Mouse (Mus musculus): Measurements from ENCODE around the gene Adgrg6. TPM values are rescaled to one million over a fixed set of nuclear protein-coding genes. Genes with fewer than 3 reads are reported as not detected.
A peak's percentile ranks its signal among the peaks of the same experiment; 100 is the strongest.

The Adgrg6 gene
- total RNA-seq (2022): 1 to 10 TPM; 3.2 to 4.3 (median 3.8) TPM

DNA sequence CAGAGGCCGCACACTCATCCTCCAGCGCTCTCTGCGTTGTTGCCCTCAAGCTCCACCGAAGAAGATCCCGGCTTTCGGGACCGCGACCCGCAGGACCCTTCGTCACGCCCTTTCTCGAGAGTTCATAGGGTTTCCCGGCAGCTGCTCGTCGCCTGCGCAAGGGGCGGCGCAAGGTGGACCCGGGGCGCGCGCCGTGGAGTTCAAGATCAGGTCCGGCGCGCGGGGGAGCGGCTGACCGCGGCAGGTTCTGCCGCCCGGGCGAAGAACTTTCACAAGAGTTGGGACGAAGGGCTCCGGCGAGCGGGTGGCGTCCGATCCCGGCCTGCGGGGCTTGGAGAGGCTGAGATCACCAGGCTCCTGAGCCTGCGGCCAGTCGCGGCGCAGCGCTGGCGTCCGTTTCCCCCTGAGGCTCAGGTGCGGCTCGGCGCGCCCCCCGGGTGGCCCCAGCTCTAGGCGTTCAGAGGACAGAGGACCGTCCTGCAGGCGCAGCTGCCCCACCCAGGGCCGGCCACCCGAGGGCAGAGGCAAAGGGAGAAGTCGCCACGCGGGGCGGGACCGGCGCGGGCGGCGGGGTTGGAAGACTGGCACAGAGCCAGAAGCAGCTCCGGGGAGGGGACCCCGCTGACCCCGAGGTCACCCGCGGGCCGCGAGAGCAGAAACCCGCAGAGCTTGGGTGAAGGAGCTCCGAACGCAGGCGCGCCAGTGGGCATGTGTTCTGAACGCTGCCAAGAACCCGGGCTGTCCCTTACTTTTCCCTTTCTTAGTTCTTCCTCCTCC, at the start of gene Adgrg6:
Gene Adgrg6 (minus strand): TSS at position 719 of the 777 bp plus-strand sequence.
- peak in 1 of 2 experiments; percentile 5 for DNase-seq (ENCODE audit: low spot score in 2 of 2)

DNA sequence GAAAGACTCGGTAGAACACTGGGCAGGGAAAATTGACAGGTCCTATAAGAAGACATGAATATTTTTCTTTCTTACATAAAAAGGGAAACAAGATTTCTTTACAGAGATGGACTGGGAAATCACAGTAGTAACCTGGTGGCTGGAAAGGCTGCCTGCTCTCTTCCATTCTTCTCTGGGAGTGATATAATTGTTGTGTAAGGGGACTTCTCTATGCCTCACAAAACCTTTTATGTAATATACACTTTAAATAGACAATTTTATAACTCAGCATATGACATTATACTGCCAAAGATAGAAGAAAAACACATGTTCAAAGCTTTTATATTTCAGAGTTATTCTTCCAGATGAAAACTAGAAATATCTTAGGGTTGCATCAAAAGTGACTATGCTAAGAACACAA, 46.8 kb upstream of the Adgrg6 start:
- DNase-seq (ENCODE audit: low spot score in 2 of 2): no peak

DNA sequence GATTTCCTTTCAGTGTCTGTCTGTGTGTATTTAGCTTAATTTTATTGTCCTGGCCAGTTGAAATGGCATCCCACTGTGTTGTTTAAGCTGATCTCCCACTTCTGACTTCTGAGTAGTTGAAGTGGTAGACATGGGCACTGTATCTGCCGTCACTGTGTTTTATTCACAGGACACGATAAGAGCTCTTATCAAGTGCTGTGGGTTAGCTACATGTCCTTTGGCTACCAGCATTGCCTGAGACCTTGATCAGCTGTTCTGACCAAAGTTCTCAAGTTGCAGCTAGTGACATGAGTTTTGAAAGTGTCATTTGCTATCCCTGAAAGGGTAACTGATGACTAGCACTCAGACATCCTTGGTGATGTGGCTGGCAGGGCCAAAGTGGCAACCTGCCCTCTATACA, 45.4 kb upstream of the Adgrg6 start:
- no peak for DNase-seq (ENCODE audit: low spot score in 2 of 2)

DNA sequence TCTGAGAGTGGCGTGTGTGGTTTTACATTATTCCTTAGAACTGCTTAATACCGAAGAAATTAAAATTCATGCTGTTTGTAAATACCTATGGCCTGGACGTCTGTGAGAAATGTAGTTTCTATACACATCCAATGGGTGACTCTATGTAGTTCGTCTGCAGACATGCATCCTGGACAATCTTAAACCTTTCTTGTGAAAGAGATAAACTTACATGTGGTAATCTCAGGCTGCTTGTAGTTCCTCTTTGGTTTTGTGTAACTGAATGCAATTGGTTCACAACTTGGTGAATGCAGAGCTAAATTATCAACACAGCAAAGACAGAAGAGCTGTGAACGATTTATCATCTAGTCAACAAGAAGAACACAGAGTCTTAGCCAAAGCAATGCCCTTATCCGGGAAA, 44.2 kb upstream of the Adgrg6 start:
- no peak for DNase-seq (ENCODE audit: low spot score in 2 of 2)

DNA sequence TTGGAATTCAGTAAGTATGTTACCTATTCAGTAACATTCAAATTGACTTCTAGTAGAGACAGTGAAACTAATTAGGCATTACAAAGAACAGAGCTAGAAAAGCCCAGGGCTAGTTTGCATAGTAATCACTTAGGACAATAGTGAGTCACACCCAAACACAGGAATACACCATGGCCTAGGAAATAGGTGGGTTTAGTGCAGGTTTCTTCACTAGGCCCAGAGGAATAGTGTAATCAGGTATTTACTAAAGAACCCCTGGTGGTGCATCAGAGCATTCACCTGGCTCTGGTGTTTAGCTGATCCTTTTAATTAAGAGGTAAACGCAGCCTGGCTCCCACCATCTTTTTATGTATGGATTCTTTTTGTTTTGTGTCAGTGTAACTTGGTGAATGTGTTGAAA, 38.0 kb upstream of the Adgrg6 start:
- no peak for DNase-seq (ENCODE audit: low spot score in 2 of 2)

DNA sequence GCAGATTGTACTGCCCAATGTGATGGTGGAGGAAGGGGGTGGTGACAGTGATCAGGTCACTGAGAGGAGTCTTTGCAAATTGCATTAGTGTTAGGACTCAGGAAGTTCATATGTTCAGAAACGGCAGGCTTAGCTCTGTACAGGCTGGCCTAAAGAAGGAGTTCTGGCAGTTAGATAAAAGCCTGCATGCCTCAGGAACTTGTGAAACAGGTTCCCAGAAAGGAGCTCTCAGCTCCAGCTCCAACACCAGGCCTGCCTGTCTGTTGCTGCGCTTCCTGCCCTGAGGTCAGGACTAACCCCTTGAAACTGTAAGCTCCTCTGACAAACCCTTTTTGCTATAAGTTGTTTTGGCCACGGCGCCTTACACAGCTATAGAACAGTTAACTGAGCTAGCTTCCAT, 28.8 kb upstream of the Adgrg6 start:
- no peak for DNase-seq (ENCODE audit: low spot score in 2 of 2)

DNA sequence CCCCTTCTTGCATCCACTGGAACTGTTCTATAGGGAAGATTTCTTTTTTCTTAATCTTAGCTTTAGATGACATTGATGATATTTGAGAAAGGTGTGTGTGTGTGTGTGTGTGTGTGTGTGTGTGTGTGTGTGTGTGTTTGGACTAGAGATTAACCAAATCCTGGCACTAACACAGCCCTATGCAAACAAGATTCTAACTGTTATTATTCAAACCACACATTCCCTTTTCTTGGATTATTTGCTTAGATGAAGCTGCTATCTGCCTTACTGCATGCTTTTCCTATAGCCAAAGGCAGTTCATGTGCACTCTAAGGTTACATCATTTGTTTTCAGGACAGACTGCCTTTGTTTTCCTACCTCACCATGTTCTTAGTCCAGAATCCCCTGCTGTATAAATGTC, 25.7 kb upstream of the Adgrg6 start:
- no peak for DNase-seq (ENCODE audit: low spot score in 2 of 2)

DNA sequence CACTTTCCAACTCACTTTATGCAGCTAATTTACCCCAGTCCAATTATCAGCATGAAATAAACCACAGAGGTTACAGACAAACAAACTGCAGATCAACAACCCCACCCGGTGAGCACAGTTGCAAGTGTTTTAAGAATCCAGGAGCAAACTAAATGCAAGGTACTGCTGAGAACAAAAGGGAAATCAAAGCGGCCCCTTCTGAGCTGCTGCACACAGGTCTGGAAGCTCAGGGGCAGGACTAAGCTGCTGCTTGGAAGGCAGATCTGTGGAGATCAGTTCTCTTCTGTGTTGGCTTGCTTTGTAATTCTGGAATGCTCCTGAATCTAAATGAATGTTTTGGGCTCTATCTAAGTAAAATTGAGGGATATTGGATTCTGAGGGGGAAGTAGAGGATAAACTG, 25.2 kb upstream of the Adgrg6 start:
- no peak for DNase-seq (ENCODE audit: low spot score in 2 of 2)

DNA sequence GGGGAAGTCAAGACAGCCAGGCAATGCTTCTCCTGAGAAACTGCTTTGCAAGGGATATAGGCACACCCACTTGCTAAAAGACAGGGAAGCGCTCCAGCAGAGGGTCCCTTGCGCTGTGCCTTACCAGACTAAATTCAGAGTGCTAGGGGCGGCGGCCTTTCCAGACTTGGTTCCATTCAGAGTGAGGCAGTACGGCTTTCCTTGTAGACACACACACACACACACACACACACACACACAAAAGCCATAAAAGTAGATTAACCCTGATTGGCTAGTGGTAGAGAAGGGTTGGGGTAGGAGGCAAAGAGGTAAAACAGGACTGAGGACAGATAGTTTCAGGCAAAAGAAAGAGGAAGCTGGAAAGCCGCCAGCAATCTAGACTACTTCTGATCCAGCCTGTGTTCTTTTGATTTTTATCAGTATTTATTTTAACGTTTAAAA, 672 bp upstream of the Adgrg6 start:
- no peak for DNase-seq (ENCODE audit: low spot score in 2 of 2)

DNA sequence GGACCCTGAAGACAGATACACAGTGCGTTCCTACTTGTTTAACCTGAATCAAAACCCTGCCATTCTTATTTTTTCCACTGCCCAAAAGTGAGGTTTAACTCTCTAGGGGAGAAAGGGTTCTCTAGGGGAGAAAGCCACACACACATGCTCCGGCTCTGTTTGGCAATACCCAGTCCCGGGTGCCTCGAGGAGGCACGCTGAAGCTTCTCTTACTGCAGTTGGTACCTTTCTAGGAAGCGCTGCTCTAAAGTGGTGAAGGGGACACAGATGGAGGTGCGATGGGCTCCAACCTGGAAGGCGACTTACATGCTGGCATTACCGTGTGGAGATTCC, 885 bp downstream of the Adgrg6 start:
- no peak for DNase-seq (ENCODE audit: low spot score in 2 of 2)

DNA sequence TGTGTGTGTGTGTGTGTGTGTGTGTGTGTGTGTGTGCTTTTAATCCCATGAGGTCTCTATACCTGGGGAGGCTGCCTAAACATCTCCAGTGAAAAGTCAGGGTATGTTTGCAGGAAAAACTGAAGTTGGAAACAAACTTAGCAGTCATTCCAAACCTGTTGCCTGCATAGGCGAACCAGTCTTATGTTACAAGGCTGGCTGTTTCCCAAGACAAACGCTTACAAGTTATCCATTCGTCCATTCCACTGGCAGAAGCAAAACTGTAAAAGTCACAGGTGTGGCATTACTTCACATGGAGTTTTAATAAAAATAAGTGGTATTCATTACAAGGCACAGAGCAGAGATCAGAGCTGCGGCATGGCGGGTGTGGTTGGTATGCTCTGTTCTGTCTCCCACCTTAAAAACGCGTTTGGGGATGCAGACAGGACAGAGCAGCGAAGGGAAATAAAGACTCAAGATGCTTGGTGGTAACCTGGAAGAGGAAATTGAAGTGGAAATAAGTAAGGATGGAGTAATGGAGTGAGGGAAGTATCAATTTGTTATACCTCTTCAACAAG, 1.9 kb downstream of the Adgrg6 start:
- DNase-seq (ENCODE audit: low spot score in 2 of 2): no peak

DNA sequence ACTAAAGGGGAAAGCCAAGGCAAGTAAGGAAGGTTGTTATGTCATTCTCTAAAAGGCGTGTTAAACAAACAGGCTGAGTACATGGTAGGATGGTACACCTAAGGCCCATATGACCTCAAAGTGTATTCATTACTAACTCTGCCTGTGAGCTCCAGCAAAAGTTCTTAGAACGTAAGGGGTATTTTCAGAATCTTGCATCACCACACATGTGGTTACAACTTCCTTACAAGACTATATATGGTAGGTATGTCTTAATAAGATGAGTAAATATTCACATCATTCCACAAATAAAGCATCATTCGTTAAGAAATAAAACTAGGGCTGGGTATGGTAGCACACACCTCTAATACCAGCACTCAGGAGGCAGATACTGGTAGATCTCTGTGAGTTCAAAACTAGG, 8.4 kb downstream of the Adgrg6 start:
- DNase-seq (ENCODE audit: low spot score in 2 of 2): no peak

DNA sequence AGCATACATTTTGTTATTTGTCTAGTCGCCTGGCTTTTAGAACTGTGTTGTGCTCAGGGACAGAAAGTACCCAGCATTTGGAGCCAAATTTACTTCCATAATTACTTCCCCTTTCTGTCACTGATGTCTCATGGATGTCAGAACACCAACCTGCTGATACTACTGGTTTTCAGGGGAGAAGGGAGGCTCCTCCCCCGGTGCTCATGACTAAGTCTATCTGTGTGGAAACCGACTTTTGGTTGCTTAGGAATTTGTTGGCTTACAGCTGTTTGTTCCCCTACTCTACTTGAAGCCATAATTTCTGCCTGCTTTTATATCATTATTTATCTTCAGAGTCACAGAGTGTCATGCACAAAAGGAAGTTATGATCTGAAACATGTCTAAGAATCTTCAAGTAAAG, 14.4 kb downstream of the Adgrg6 start:
- no peak for DNase-seq (ENCODE audit: low spot score in 2 of 2)

DNA sequence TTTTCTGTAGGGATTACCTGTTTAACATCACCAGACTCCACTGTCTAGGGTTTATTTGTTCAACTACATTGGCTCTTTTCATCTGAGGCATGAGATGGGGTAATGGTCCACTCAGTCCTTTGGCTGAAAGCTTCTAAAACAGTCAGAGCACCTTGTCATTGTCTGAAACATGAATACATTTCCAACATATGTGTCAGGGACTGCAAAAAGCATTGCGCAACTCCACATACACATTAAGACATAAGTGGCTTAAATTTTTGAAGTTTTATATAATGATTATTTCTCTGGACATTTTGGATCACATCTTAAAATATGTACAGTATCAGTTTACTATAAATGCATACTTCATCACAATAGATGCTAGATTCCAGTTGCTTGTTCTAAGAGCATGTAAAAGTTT, 14.8 kb downstream of the Adgrg6 start:
- DNase-seq (ENCODE audit: low spot score in 2 of 2): no peak

DNA sequence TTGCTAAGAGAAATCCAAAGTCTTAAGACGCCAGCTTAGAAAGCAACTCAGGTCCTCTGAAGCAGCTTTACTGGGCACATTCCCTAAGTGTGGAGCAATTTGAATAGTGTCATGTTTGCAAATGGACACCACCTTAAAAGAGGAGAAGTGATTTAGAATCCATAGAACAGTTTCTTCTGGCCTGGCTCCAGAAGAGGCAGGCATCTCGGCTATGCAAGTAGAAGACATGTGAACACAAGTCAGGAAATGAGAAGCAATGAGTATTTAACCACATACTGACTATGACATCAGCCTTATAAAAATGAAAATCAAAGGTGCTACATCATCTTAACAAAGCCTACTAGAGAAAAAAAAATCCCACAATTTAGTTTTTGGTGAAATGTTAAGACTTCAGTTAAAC, 17.7 kb downstream of the Adgrg6 start:
- no peak for DNase-seq (ENCODE audit: low spot score in 2 of 2)

DNA sequence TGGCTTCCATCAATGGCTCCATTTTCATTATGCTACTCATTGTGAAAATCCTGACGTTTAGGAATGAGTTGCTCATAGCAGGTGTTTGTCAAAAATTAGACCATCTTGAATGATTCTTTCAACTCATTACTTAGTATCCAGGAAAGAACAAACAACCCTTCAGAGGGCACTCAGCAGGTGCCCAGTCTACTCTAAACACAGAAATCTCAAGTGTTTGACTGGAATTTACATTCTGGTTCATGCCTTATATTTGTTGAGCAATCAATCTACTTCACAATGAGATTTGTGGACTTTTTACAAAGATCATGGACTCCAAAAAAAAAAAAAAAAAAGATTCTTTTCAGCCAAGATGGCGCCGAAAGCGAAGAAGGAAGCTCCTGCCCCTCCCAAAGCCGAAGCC, 22.7 kb downstream of the Adgrg6 start:
- DNase-seq (ENCODE audit: low spot score in 2 of 2): no peak

DNA sequence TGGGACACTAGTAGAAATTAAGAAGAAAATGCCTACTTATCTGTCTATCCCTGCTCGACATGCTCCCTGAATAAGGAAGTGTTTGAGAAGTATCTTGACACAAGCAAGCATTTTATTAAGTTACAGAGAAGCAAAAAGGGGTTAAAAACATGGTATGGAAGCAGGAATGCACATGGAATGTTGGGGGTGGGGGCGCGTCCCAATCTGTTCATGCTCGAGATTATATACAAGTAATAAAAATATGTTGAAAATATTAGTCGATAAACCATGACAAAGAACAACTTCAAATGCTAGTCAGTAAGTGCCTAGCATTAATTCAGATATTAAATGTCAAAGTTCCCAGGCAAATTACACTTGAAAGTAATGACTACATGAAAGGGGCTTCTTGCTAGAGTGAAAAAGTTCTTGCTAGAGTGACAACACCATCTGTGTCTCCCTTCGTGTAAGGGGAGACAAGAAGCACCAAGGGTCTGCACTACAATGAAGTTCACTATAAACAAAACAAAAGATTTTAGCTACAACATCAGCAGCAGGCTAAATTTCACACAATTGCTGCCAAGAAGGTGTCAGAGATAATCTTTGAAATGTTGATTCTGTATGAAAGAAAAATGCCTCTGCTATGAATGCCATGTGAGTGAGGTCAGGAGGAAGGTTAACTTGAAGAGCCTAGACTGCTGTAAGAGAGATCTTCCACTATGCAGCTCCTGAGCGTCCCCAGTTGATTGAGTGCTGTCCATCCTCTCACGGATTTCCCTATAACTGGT, 24.4 kb downstream of the Adgrg6 start:
- no peak for DNase-seq (ENCODE audit: low spot score in 2 of 2)

DNA sequence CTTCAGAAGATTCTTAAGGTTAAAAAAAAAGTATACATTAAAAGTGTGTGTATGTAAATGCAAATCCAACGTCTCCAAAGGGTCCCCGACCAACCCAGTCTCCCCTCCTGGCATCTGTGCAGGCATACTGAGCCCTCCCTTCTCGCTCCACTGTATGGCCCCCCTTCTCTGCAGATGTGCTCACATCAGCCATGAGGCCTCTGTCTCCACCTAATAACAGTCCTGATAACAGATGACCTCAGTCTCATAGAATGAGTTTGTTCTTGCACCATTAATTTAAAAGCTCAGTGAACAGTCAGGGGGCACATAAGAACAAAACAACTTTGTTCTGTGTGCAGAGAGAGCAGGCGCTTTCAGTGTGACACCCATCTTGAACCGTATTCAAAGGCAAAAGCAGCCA, 27.6 kb downstream of the Adgrg6 start:
- no peak for DNase-seq (ENCODE audit: low spot score in 2 of 2)

DNA sequence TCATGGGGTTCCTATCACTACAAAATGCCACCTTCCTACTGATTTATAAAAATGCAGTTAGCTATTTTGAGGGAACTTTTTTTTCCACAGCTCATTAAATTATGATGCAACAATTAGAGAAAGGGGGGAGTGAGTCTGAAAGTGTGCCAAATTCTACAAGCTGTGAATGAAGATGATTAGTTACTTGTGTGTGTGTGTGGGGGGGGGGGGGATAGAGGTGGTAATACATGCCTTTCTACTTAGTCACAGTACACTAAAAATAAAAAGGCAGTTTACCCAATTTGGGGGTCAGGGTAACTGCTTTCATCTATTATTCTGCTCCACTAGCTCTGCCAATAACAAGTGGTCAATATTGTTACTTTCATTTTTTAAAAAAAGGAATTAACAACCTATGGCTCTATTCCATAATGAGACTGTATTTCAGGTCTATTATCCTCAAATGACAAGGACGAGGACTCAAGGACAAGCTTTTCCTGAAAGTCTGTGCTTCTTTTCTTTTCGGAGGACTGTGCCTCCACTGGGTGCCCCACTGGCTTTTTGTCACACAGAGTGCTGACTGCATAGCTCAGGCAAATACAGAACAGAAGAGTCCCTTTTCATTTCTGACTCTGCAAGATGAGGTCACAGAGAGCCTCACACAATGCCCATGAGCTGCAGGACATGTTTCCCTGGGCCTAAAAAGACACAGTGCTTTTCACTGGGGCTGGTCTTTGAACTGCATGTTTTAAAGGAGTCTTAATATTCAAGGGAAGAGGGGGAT, 33.4 kb downstream of the Adgrg6 start:
- no peak for DNase-seq (ENCODE audit: low spot score in 2 of 2)

DNA sequence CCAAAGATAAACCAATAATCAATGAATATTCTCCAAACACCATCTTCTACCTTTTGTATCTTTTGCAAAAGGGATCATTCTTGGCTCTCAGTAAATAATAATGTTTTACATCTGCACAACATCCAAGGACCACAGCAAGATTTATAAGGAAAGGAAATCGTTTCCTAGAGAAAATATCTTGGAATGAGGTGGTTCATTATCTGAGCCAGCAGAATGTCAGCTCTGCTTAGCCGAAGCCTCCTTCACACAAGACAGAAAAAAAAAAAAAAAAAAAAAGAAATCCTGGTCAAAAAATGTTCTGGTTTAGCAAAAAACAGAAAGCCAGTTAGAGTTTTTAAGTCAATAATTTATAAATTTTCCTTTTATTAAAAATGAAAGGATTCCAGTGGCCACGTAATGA, 34.3 kb downstream of the Adgrg6 start:
- DNase-seq (ENCODE audit: low spot score in 2 of 2): no peak

DNA sequence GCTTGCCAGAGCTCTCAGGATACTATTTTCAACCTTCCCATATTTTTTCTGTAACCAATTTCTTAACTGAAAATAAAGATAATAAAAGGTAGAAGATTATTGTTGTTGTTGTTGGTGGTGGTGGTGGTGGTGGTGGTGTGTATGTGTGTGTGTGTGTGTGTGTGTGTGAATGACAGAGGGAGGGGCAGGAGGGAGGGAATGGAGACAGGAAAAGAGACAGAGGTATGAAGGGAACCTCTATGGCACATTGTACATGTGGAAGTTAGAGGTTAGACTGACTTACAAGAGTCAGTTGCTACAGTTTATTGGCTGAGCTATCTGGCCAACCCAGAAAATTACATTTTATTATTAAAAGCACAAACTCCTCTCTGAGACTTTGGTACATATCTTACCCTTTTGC, 49.8 kb downstream of the Adgrg6 start:
- no peak for DNase-seq (ENCODE audit: low spot score in 2 of 2)

DNA sequence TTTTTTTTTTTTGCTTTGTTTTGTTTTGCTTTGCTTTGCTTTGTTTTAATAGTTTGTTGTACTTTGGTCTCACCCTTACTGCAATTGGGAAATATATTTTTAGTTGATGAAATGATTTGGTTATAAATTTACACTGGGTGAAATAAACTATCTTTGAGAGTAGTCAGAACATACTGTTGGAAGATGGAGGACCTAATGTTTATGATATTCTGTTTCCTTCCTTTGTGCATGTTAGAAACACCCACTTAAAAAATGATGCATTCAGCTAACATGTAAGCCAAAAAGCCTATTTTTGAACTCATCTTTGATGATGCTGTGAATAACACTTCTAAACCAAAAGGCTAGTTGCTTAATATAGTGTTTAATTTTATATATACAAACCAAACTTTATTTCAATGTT, 50.3 kb downstream of the Adgrg6 start:
- DNase-seq (ENCODE audit: low spot score in 2 of 2): no peak

Data from left cerebral cortex, adult 8-10 months (tissue).